Mouse (Mus musculus): ENCODE measurements around the gene Prss50. TPM values are rescaled to one million over a fixed set of nuclear protein-coding genes. Genes with fewer than 3 reads are reported as not detected.

The Prss50 gene
- polyA plus RNA-seq, 1 experiment = not detected

DNA sequence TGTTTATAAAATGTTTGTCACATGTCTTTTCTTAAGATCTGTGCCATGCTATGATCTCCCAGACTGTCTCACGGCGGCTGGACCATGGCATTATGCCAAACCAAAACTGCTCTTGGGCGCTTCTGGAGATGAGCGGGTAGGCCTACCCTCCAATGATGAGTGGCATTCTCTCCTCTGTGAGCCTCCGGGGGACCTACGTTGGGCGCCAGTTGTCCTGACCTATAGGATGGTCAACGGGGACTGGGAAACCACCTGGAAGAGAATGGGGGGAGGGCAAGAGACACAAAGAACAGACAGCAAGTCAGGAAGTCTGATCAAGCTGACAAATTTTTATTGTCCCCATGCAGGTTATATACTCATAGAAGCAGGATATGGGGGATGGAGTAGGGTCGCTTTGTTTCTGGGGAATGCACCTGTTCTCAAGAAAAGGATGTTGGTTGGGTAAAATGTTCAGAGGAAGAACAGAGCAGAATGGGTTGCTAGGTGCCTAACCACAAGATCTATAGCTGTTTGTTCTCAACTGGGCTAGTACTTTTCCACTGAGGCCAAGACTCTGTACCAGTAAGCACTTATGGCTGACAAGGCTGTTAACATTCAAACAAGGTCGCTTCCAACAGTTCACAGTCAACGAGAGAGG lies 49.6 kb downstream of the Prss50 start:
- DNase-seq (ENCODE audit: low spot score) = no peak

DNA sequence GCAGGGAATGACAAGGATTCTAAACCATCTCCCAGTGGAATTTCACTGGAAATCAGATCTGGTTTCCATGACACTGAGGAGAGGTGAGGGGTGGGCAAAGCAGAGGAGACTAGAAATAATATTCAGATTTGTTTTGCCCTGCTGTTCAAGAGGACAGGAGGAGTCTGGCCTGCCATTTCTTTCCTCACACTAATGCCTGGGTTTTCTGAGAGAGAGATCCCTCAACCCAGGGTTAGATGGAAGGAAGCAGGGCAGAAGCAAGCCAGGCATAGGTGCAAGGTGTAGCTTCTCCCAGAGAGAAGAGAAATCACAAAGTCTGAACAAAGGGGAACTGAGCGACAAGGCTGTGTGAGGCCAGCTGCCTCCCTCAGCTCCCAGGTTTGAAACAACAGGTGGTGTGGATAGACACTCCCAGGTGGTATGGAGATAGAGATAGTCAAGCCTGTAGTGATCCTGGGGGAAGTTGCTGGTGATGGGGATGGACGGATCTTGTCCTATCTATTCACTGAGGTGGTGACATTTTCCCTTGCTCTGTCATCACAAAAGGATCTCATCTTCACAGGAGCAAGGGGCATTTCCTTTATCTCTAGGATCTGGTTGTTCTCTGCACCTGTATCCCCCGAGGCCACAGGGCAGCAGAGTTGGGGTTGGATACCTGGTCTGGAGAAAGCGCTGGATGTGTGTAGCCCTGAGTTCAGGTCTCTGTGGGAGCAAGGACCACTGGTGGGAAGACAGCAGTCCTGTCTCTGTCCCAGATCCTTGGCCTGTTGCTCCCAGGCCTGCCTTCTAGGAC lies 50.3 kb downstream of the Prss50 start:
- no peak for DNase-seq (ENCODE audit: low spot score)

DNA sequence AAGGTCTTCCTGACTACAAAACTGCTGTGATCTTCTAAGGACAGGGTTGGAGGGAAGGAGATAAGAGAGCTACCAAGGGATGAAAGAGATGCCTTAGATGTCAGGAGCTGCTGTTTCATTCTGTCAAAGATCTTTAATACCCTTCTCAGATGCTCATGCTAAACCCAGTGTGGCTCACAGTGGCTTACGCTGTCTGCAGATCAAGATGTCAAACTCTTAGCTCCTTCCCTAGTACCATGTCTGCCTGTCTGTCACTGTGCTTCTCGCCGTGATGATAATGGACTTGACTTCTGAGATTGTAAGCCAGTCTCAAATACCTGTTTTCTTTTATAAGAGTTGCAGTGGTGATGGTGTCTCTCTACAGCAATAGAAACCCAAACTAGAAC lies 50.9 kb downstream of the Prss50 start:
- DNase-seq (ENCODE audit: low spot score) = no peak

DNA sequence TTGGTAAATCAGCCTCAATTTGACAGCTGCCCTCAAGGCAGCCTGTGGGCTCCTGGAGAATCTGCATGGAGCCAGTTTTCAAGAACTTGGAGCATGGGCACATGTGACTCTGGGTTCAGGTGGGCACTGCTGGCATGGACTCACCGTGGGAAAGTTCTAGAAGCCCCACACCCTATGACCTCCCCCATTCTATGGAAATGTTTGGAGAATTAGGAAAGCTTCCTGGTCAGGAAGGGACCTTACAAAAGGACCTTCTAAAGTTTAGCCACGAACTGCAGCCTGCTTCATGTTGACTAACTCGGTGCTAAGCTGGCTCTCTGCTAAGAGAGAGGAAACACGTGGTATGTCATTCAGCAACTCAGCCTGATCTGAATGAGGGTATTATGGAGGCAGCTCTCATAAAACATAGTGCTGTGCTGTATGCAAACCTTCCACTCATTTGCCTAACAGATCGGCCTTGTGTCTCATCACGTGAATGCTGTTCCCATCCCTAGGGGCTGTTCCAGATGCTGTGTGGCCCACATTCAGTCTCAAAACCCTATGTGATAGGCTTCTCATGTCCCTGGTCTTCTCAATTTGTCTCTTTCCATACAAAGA lies 51.7 kb downstream of the Prss50 start:
- DNase-seq (ENCODE audit: low spot score) = no peak

Other genes with a start within 250 kb of the Prss50 start
- gene Nradd, start 233.5 kb upstream of the Prss50 start, polyA plus RNA-seq (2012; rRNA removed) = 26.8 and 36.6 TPM in 2 replicates
- gene Nbeal2, start 203.8 kb upstream of the Prss50 start, polyA plus RNA-seq (2012; rRNA removed) = 42.8 and 59.9 TPM in 2 replicates
- gene Ccdc12, start 201.5 kb upstream of the Prss50 start, polyA plus RNA-seq (2012; rRNA removed) = 119 and 152 TPM in 2 replicates
- not detected in 2 replicates for gene Myl3, start 116.1 kb upstream of the Prss50 start, polyA plus RNA-seq (2012; rRNA removed)
- gene Pth1r, start 110.8 kb upstream of the Prss50 start, polyA plus RNA-seq (2012; rRNA removed) = 20.4 and 23.0 TPM in 2 replicates
- not detected in 2 replicates for gene Prss42, start 59.8 kb upstream of the Prss50 start, polyA plus RNA-seq (2012; rRNA removed)
- not detected in 2 replicates for gene Prss44, start 44.0 kb upstream of the Prss50 start, polyA plus RNA-seq (2012; rRNA removed)
- gene Prss43, start 31.3 kb upstream of the Prss50 start, polyA plus RNA-seq (2012; rRNA removed) = not detected in 2 replicates
- not detected in 2 replicates for gene Prss45, start 23.4 kb upstream of the Prss50 start, polyA plus RNA-seq (2012; rRNA removed)
- not detected in 2 replicates for gene Prss46, start 13.5 kb upstream of the Prss50 start, polyA plus RNA-seq (2012; rRNA removed)
- 55.6 and 65.7 TPM in 2 replicates for gene Als2cl, start 21.9 kb downstream of the Prss50 start, polyA plus RNA-seq (2012; rRNA removed)
- 5.2 and 7.3 TPM in 2 replicates for gene Tmie, start 22.1 kb downstream of the Prss50 start, polyA plus RNA-seq (2012; rRNA removed)
- not detected in 2 replicates for gene Fam240a, start 58.9 kb downstream of the Prss50 start, polyA plus RNA-seq (2012; rRNA removed)
- gene Tdgf1, start 88.2 kb downstream of the Prss50 start, polyA plus RNA-seq (2012; rRNA removed) = not detected in 2 replicates
- gene Lrrc2, start 93.6 kb downstream of the Prss50 start, polyA plus RNA-seq (2012; rRNA removed) = 0.06 TPM in 2 replicates
- gene Rtp3, start 132.6 kb downstream of the Prss50 start, polyA plus RNA-seq (2012; rRNA removed) = 0.83 and 0.96 TPM in 2 replicates
- gene Ltf, start 161.3 kb downstream of the Prss50 start, polyA plus RNA-seq (2012; rRNA removed) = not detected in 2 replicates
- 7.4 and 8.9 TPM in 2 replicates for gene Ccrl2, start 199.6 kb downstream of the Prss50 start, polyA plus RNA-seq (2012; rRNA removed)